Mouse (Mus musculus) kidney, postnatal 0 days (tissue): ENCODE data around the gene Plod1. TPM values are rescaled to one million over a fixed set of nuclear protein-coding genes. Genes with fewer than 3 reads are reported as not detected.

ENCODE experiments used
- ATAC-seq: fragments of 200-750 bp; cut with Nextera tagmentation; replicated peaks from 2 replicates; pipeline ENCODE4 v1.8.0; 2017; ENCODE audit warnings: low read depth, moderate number of reproducible peaks, moderate TSS enrichment, moderate library complexity; ENCODE audit not compliant: low FRiP score
- DNase-seq: peaks from one replicate; pipeline ENCODE4 v3.0.0-alpha.2; 2016; ENCODE audit warnings: low spot score
- H3K27ac ChIP-seq: fragments of 300-500 bp; sonication (generic); 2 replicates; pipeline ENCODE4 v1.5.1; 2014; ENCODE audit warnings: mild to moderate bottlenecking
- H3K27me3 ChIP-seq: fragments of 300-500 bp; sonication (generic); 2 replicates; pipeline ENCODE4 v1.6.1; 2014; ENCODE audit warnings: low read length, mixed read lengths; ENCODE audit not compliant: insufficient read depth
- H3K36me3 ChIP-seq: fragments of 300-500 bp; sonication (generic); 2 replicates; pipeline ENCODE4 v1.6.1; 2014; ENCODE audit warnings: low read length, mixed read lengths; ENCODE audit not compliant: insufficient read depth
- H3K4me1 ChIP-seq: fragments of 300-500 bp; sonication (generic); replicated peaks from 2 replicates; pipeline ENCODE4 v1.6.1; 2014; ENCODE audit warnings: antibody characterized with exemption, low read length, mixed read lengths; ENCODE audit not compliant: insufficient read depth
- H3K4me2 ChIP-seq: fragments of 300-500 bp; sonication (generic); 2 replicates; pipeline ENCODE4 v1.6.1; 2014; ENCODE audit warnings: mild to moderate bottlenecking, low read length, moderate library complexity, mixed read lengths
- H3K4me3 ChIP-seq: fragments of 300-500 bp; sonication (generic); replicated peaks from 2 replicates; pipeline ENCODE4 v1.5.1; 2014; ENCODE audit warnings: low read depth, low read length
- H3K9ac ChIP-seq: fragments of 300-500 bp; sonication (generic); 2 replicates; pipeline ENCODE4 v1.6.1; 2014; ENCODE audit warnings: low read depth, low read length
- H3K9me3 ChIP-seq: fragments of 300-500 bp; sonication (generic); replicated peaks from 2 replicates; pipeline ENCODE4 v1.6.1; 2016; ENCODE audit warnings: low read length, inconsistent platforms, mixed read lengths
- CTCF ChIP-seq: IDR thresholded peaks from 2 replicates; pipeline ENCODE4 v1.5.1; 2016; ENCODE audit warnings: antibody characterized with exemption, low read depth, mild to moderate bottlenecking, moderate library complexity
- WGBS: fragments of 180-500 bp; shearing (Covaris S2); extraction: QIAGEN DNeasy Blood & Tissue Kit; methylation state at CpG from one replicate; pipeline ENCODE4 v1.1.7; 2014; 5-methylcytosine and 5-hydroxymethylcytosine counted together
- polyA plus RNA-seq: library from polyadenylated mRNA; unstranded; fragments of >200 nt; fragmentation: Nextera tagmentation; extraction: Ambion mirVana; gene quantifications from 2 replicates; pipeline ENCODE4 v1.2.1, GENCODE M21; 2015

Plod1 gene
- 38.1 and 38.2 TPM in 2 replicates for polyA plus RNA-seq

GRCm38 (mm10) chr4:147936331-147936954 lies at the start of gene Plod1:
Gene Plod1 (minus strand): TSS chr4:147936767.
- peak; percentile 38 for ATAC-seq
- peak within 1 kb of the TSS; percentile 75 for H3K4me3 ChIP-seq
- no peaks in the 10 kb centered on the region for H3K36me3 ChIP-seq
- peak within 1 kb of the TSS; percentile 71 for H3K9ac ChIP-seq
- TF ChIP-seq CTCF = no peak; the same call in 1 of the 2 replicates
- H3K4me2 ChIP-seq = peak within 1 kb of the TSS; percentile 92
- H3K27me3 ChIP-seq = no peaks in the 10 kb centered on the region
- no peaks in the 10 kb centered on the region for H3K9me3 ChIP-seq
- 0% methylated on average over 48 of the region's 51 CpGs for WGBS
- peak within 1 kb of the TSS; percentile 81 for H3K27ac ChIP-seq
- peak; percentile 85 for DNase-seq
- H3K4me1 ChIP-seq = peaks cover 25% of the 10 kb centered on the region

- Histone ChIP-seq H3K9me3 (no peaks in the 10 kb centered on the region), H3K27ac (no peak within 1 kb of the TSS), H3K27me3 (no peaks in the 10 kb centered on the region), H3K4me1 (no peaks in the 10 kb centered on the region), H3K4me3 (no peak within 1 kb of the TSS), H3K9ac (no peak within 1 kb of the TSS), H3K4me2 (no peak within 1 kb of the TSS), H3K36me3 (no peaks in the 10 kb centered on the region)
- ATAC-seq = peak; percentile 36; the same call in 1 of the 2 replicates
- 31% methylated on average over 20 of the region's 20 CpGs for WGBS
- no peak for TF ChIP-seq CTCF
- DNase-seq = peak; percentile 70
Measured at GRCm38 (mm10) chr4:147985205-147986132, 48.9 kb upstream of the Plod1 start, which contains the start of gene Nppb. Gene Nppb (plus strand): TSS chr4:147985788.

- DNase-seq = no peak
- ATAC-seq = no peak
- WGBS = 71% methylated on average over 7 of the region's 7 CpGs
Measured at GRCm38 (mm10) chr4:147979441-147979860, 42.9 kb upstream of the Plod1 start.

GRCm38 (mm10) chr4:147978391-147978790 lies 41.8 kb upstream of the Plod1 start:
- no peak overlapping the region for H3K27ac ChIP-seq
- no peak overlapping the region for H3K4me2 ChIP-seq
- ATAC-seq = no peak
- no peaks in the 10 kb centered on the region for H3K4me1 ChIP-seq
- TF ChIP-seq CTCF = no peak
- no peaks in the 10 kb centered on the region for H3K36me3 ChIP-seq
- no peaks in the 10 kb centered on the region for H3K27me3 ChIP-seq
- no peak overlapping the region for H3K9ac ChIP-seq
- whole genome bisulfite sequencing = 90% methylated on average over 6 of the region's 6 CpGs
- DNase-seq = no peak
- no peak overlapping the region for H3K4me3 ChIP-seq
- no peaks in the 10 kb centered on the region for H3K9me3 ChIP-seq

More at GRCm38 (mm10) chr4:147979441-147979860, 42.9 kb upstream of the Plod1 start:
- Histone ChIP-seq H3K4me1 (no peaks in the 10 kb centered on the region), H3K27ac (no peak overlapping the region), H3K4me2 (no peak overlapping the region), H3K9me3 (no peaks in the 10 kb centered on the region), H3K27me3 (no peaks in the 10 kb centered on the region), H3K9ac (no peak overlapping the region), H3K36me3 (no peaks in the 10 kb centered on the region), H3K4me3 (no peak overlapping the region)
- TF ChIP-seq CTCF = no peak

GRCm38 (mm10) chr4:147977726-147978125 lies 41.2 kb upstream of the Plod1 start:
- Histone ChIP-seq H3K9ac (no peak overlapping the region), H3K9me3 (no peaks in the 10 kb centered on the region), H3K4me2 (no peak overlapping the region)

GRCm38 (mm10) chr4:147976237-147976636 lies 39.7 kb upstream of the Plod1 start:
- H3K27me3 ChIP-seq = no peaks in the 10 kb centered on the region
- TF ChIP-seq CTCF = no peak
- H3K9ac ChIP-seq = no peak overlapping the region
- no peak overlapping the region for H3K27ac ChIP-seq
- no peaks in the 10 kb centered on the region for H3K9me3 ChIP-seq
- ATAC-seq (no peak), DNase-seq (no peak)
- 69% methylated on average over 3 of the region's 3 CpGs for WGBS
- no peaks in the 10 kb centered on the region for H3K36me3 ChIP-seq
- H3K4me1 ChIP-seq = no peaks in the 10 kb centered on the region
- no peak overlapping the region for H3K4me2 ChIP-seq
- no peak overlapping the region for H3K4me3 ChIP-seq

More at GRCm38 (mm10) chr4:147977726-147978125, 41.2 kb upstream of the Plod1 start:
- DNase-seq = no peak
- Histone ChIP-seq H3K4me3 (no peak overlapping the region), H3K4me1 (no peaks in the 10 kb centered on the region), H3K36me3 (no peaks in the 10 kb centered on the region), H3K27me3 (no peaks in the 10 kb centered on the region), H3K27ac (no peak overlapping the region)
- 76% methylated on average over 4 of the region's 4 CpGs for WGBS
- no peak for TF ChIP-seq CTCF
- no peak for ATAC-seq
